Mouse (Mus musculus) cerebellum, adult 2 months (tissue): Measurements from ENCODE around the gene Podxl. TPM values are rescaled to one million over a fixed set of nuclear protein-coding genes. Genes with fewer than 3 reads are reported as not detected.

ENCODE experiments used
- DNase-seq, 2 experiments: peaks; one replicate each; pipeline ENCODE4 v3.0.0; 2021
- H3K27ac ChIP-seq: fragments of 200-500 bp; 2 replicates; pipeline ENCODE4 v1.5.1; 2012; ENCODE audit warnings: low read length, control low read depth, inconsistent platforms; ENCODE audit not compliant: insufficient read depth
- H3K27me3 ChIP-seq: fragments of 200-500 bp; 2 replicates; pipeline ENCODE4 v1.6.1; 2012; ENCODE audit warnings: inconsistent platforms, mild to moderate bottlenecking, low read length, moderate library complexity; ENCODE audit not compliant: control insufficient read depth, insufficient read depth
- H3K4me1 ChIP-seq: fragments of 200-500 bp; 2 replicates; pipeline ENCODE4 v1.6.1; 2011; ENCODE audit warnings: low read length; ENCODE audit not compliant: control insufficient read depth, insufficient read depth
- H3K4me3 ChIP-seq: fragments of 200-500 bp; replicated peaks from 2 replicates; pipeline ENCODE3; 2011; ENCODE audit warnings: mild to moderate bottlenecking, low read depth, low read length, control low read depth; ENCODE audit not compliant: insufficient read depth
- CTCF ChIP-seq: fragments of 200-500 bp; IDR thresholded peaks from 2 replicates; pipeline ENCODE4 v1.5.1; 2011; ENCODE audit warnings: low read depth, mild to moderate bottlenecking, control low read depth, low read length, moderate library complexity, borderline replicate concordance; ENCODE audit not compliant: insufficient read depth
- POLR2A ChIP-seq: fragments of 200-500 bp; IDR thresholded peaks from 2 replicates; pipeline ENCODE4 v1.6.1; 2011; ENCODE audit warnings: low read length, control low read depth, borderline replicate concordance; ENCODE audit not compliant: insufficient read depth
- WGBS: fragments of 180-500 bp; shearing (Covaris S2); methylation state at CpG from one replicate; pipeline ENCODE4 v1.1.7; 2018; 5-methylcytosine and 5-hydroxymethylcytosine counted together
- polyA plus RNA-seq: library from polyadenylated mRNA; depleted of rRNA; stranded (reverse); fragments of >200 nt; gene quantifications from 2 replicates; pipeline ENCODE4 v1.2.3, GENCODE M21; 2012

Gene Podxl
- polyA plus RNA-seq, 1 experiment, result 16.5 TPM

- WGBS, result 77% methylated on average over 4 of the region's 4 CpGs
- Histone ChIP-seq H3K4me3 (no peak overlapping the region), H3K27ac (no peak overlapping the region), H3K27me3 (no peaks in the 10 kb centered on the region), H3K4me1 (no peaks in the 10 kb centered on the region)
- no peak for DNase-seq
- no peak for TF ChIP-seq POLR2A
- no peak for TF ChIP-seq CTCF
Measured at GRCm38 (mm10) chr6:31587655-31588054, 23.9 kb upstream of the Podxl start.

GRCm38 (mm10) chr6:31586127-31586526 is 22.3 kb upstream of the Podxl start:
- WGBS, result 70% methylated on average over 2 of the region's 2 CpGs
- DNase-seq, result no peak
- TF ChIP-seq POLR2A, result no peak
- no peak for TF ChIP-seq CTCF
- Histone ChIP-seq H3K4me3 (no peak overlapping the region), H3K27ac (no peak overlapping the region), H3K27me3 (no peaks in the 10 kb centered on the region), H3K4me1 (no peaks in the 10 kb centered on the region)

DNA sequence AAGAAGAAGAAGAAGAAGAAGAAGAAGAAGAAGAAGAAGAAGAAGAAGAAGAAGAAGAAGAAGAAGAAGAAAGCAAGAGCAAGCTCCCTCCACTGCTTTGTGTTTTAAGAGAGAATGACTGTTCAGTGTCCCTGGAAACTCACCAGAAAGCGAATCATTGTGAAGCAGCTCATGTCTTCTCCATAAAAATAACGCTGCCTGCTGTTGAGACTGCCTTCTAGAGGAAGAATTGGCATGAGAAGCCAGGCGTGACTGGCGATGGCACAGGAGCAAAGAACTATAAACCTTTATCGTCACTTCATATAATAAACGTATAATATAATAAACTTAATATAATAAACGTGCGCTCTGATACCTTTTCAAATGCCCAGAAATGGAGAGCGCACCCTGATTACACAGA is 12.4 kb upstream of the Podxl start:
- Histone ChIP-seq H3K27ac (no peak overlapping the region), H3K4me1 (no peaks in the 10 kb centered on the region), H3K4me3 (no peak overlapping the region), H3K27me3 (no peaks in the 10 kb centered on the region)
- WGBS, result 73% methylated on average over 9 of the region's 9 CpGs
- no peak for DNase-seq
- TF ChIP-seq POLR2A (no peak), CTCF (no peak)

DNA sequence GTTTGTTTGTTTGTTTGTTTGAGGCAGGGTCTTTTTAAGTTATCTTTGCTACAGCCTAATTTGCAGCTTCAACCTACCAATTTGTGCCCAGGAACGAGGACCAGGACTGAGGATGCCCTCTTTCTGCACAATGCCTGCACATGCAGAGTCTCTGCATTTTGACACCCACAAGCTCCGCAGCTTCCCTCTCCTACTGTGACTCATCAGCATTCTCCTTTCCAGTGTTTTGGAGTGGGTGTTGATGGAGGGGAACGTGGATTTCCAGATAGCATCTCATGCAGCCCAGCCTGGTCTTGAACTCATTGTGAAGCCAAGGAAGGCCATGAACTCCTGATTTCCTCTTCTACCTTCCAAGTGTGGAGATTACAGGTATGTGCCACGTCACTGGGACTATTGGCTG is 11.3 kb upstream of the Podxl start:
- DNase-seq, result no peak
- Histone ChIP-seq H3K27me3 (no peaks in the 10 kb centered on the region), H3K27ac (no peak overlapping the region), H3K4me1 (no peaks in the 10 kb centered on the region), H3K4me3 (no peak overlapping the region)
- WGBS, result 72% methylated on average over 4 of the region's 4 CpGs
- no peak for TF ChIP-seq CTCF
- no peak for TF ChIP-seq POLR2A

DNA sequence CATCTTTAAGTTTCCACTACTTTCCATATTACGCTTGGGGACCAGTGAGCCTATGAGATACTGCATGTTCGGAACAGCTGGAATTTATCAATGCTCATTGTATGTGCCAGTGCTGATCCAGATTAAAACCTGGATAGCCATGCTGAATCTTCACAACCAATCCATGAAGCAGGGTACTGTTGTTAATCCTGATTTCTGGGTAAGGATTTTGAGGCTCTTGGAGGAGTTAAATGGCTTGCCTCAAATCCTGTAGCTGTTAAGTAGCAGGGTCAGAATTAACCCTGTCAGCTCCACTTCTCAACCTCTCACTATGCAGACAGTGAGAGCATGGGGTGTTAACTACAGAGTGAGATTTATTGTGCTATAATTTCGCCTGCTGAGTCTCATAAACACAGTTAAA is 7.7 kb upstream of the Podxl start:
- no peak for TF ChIP-seq POLR2A
- no peak for TF ChIP-seq CTCF
- 76% methylated on average over 3 of the region's 3 CpGs for WGBS
- H3K4me1 ChIP-seq, result no peaks in the 10 kb centered on the region

GRCm38 (mm10) chr6:31568070-31568595 is 4.4 kb upstream of the Podxl start:
- WGBS, result 59% methylated on average over 7 of the region's 7 CpGs
- DNase-seq, result no peak
- no peak for TF ChIP-seq CTCF
- TF ChIP-seq POLR2A, result no peak
- Histone ChIP-seq H3K27me3 (peaks cover 2% of the 10 kb centered on the region; the same call in 1 of the 2 replicates), H3K27ac (no peak overlapping the region), H3K4me3 (no peak overlapping the region), H3K4me1 (no peaks in the 10 kb centered on the region)

More for the DNA sequence above, 7.7 kb upstream of the Podxl start:
- no peak overlapping the region for H3K27ac ChIP-seq
- H3K27me3 ChIP-seq, result no peaks in the 10 kb centered on the region
- no peak overlapping the region for H3K4me3 ChIP-seq
- no peak for DNase-seq

- TF ChIP-seq POLR2A, result no peak
- TF ChIP-seq CTCF, result no peak
- Histone ChIP-seq H3K4me1 (no peaks in the 10 kb centered on the region), H3K27me3 (peaks cover 4% of the 10 kb centered on the region; the same call in 1 of the 2 replicates), H3K27ac (no peak overlapping the region), H3K4me3 (no peak overlapping the region)
- WGBS, result 31% methylated on average over 7 of the region's 7 CpGs
- DNase-seq, result no peak
Measured at GRCm38 (mm10) chr6:31567200-31567599, 3.4 kb upstream of the Podxl start.

GRCm38 (mm10) chr6:31564901-31565391 is 1.2 kb upstream of the Podxl start:
- peak in 1 of 2 experiments; percentile 22 for DNase-seq
- no peak overlapping the region for H3K27ac ChIP-seq
- no peak overlapping the region for H3K4me3 ChIP-seq
- TF ChIP-seq CTCF, result no peak
- no peak for TF ChIP-seq POLR2A
- H3K27me3 ChIP-seq, result peaks cover 4% of the 10 kb centered on the region; the same call in 1 of the 2 replicates
- H3K4me1 ChIP-seq, result no peaks in the 10 kb centered on the region
- 12% methylated on average over 17 of the region's 17 CpGs for WGBS
